Mouse (Mus musculus) cerebellum, adult 2 months (tissue): ENCODE measurements around the gene Atad5.

Experiments
- CTCF ChIP-seq: fragments of 200-500 bp; IDR thresholded peaks from 2 replicates; pipeline ENCODE4 v1.5.1; 2011; ENCODE audit warnings: low read depth, mild to moderate bottlenecking, control low read depth, low read length, moderate library complexity, borderline replicate concordance; ENCODE audit not compliant: insufficient read depth
- POLR2A ChIP-seq: fragments of 200-500 bp; IDR thresholded peaks from 2 replicates; pipeline ENCODE4 v1.6.1; 2011; ENCODE audit warnings: low read length, control low read depth, borderline replicate concordance; ENCODE audit not compliant: insufficient read depth

GRCm38 (mm10) chr11:80075608-80076277 is 13.5 kb upstream of the Atad5 start:
- TF ChIP-seq CTCF (no peak), POLR2A (no peak)
